Mouse (Mus musculus) induced T-regulatory cell, adult 2 months (primary cell): ENCODE measurements at regions not wholly inside any gene's neighbourhood (a gene's known extent, or its start where the extent isn't known, plus 50 kb on each side); places are given as distances from the start of the nearest gene placed in this dataset.

ENCODE experiments used
- DNase-seq: peaks from one replicate; pipeline ENCODE4 v3.0.0-alpha.2; 2012; ENCODE audit warnings: low read depth

GRCm38 (mm10) chr9:52298329-52298728 is 130.0 kb upstream of the Zc3h12c start:
- DNase-seq: peak; percentile 42

- no peak for DNase-seq
Measured at GRCm38 (mm10) chr9:52294699-52295098, 126.3 kb upstream of the Zc3h12c start.

GRCm38 (mm10) chr9:52289069-52289468 is 120.7 kb upstream of the Zc3h12c start:
- no peak for DNase-seq

GRCm38 (mm10) chr9:52287761-52288275 is 119.4 kb upstream of the Zc3h12c start:
- no peak for DNase-seq

- DNase-seq: peak; percentile 74
Measured at GRCm38 (mm10) chr9:52287246-52287651, 118.9 kb upstream of the Zc3h12c start.

GRCm38 (mm10) chr9:52286104-52286503 is 117.7 kb upstream of the Zc3h12c start:
- DNase-seq: no peak

- DNase-seq: no peak
Measured at GRCm38 (mm10) chr9:52283558-52283957, 115.2 kb upstream of the Zc3h12c start.

- DNase-seq: no peak
Measured at GRCm38 (mm10) chr9:52280995-52281394, 112.6 kb upstream of the Zc3h12c start.

- no peak for DNase-seq
Measured at GRCm38 (mm10) chr9:52280556-52280955, 112.2 kb upstream of the Zc3h12c start.

- no peak for DNase-seq
Measured at GRCm38 (mm10) chr9:52278701-52279023, 110.3 kb upstream of the Zc3h12c start.

GRCm38 (mm10) chr9:52277954-52278700 is 109.8 kb upstream of the Zc3h12c start:
- no peak for DNase-seq

- no peak for DNase-seq
Measured at GRCm38 (mm10) chr9:52273994-52274393, 105.6 kb upstream of the Zc3h12c start.

- no peak for DNase-seq
Measured at GRCm38 (mm10) chr9:52272668-52273067, 104.3 kb upstream of the Zc3h12c start.

GRCm38 (mm10) chr9:52271345-52272116 is 103.2 kb upstream of the Zc3h12c start:
- DNase-seq: no peak

- DNase-seq: peak; percentile 43
Measured at GRCm38 (mm10) chr9:52261538-52261937, 93.2 kb upstream of the Zc3h12c start.

GRCm38 (mm10) chr9:52259459-52259858 is 91.1 kb upstream of the Zc3h12c start:
- peak; percentile 22 for DNase-seq

GRCm38 (mm10) chr9:52255692-52256091 is 87.3 kb upstream of the Zc3h12c start:
- DNase-seq: no peak

- DNase-seq: no peak
Measured at GRCm38 (mm10) chr9:52254475-52254874, 86.1 kb upstream of the Zc3h12c start.

- DNase-seq: no peak
Measured at GRCm38 (mm10) chr9:52251455-52251854, 83.1 kb upstream of the Zc3h12c start.

- DNase-seq: no peak
Measured at GRCm38 (mm10) chr9:52246712-52247111, 78.3 kb upstream of the Zc3h12c start.

- DNase-seq: no peak
Measured at GRCm38 (mm10) chr9:52244081-52244480, 75.7 kb upstream of the Zc3h12c start.

- DNase-seq: no peak
Measured at GRCm38 (mm10) chr9:52243032-52243431, 74.7 kb upstream of the Zc3h12c start.

- no peak for DNase-seq
Measured at GRCm38 (mm10) chr9:52241577-52241976, 73.2 kb upstream of the Zc3h12c start.
